Mouse (Mus musculus) cerebellum, adult 2 months (tissue): ENCODE measurements around the gene Slc39a5. TPM values are rescaled to one million over a fixed set of nuclear protein-coding genes. Genes with fewer than 3 reads are reported as not detected.

ENCODE experiments used
- DNase-seq, 2 experiments: peaks; one replicate each; pipeline ENCODE4 v3.0.0; 2021
- H3K27ac ChIP-seq: fragments of 200-500 bp; 2 replicates; pipeline ENCODE4 v1.5.1; 2012; ENCODE audit warnings: low read length, control low read depth, inconsistent platforms; ENCODE audit not compliant: insufficient read depth
- H3K27me3 ChIP-seq: fragments of 200-500 bp; 2 replicates; pipeline ENCODE4 v1.6.1; 2012; ENCODE audit warnings: inconsistent platforms, mild to moderate bottlenecking, low read length, moderate library complexity; ENCODE audit not compliant: control insufficient read depth, insufficient read depth
- H3K4me1 ChIP-seq: fragments of 200-500 bp; 2 replicates; pipeline ENCODE4 v1.6.1; 2011; ENCODE audit warnings: low read length; ENCODE audit not compliant: control insufficient read depth, insufficient read depth
- H3K4me3 ChIP-seq: fragments of 200-500 bp; replicated peaks from 2 replicates; pipeline ENCODE3; 2011; ENCODE audit warnings: mild to moderate bottlenecking, low read depth, low read length, control low read depth; ENCODE audit not compliant: insufficient read depth
- CTCF ChIP-seq: fragments of 200-500 bp; IDR thresholded peaks from 2 replicates; pipeline ENCODE4 v1.5.1; 2011; ENCODE audit warnings: low read depth, mild to moderate bottlenecking, control low read depth, low read length, moderate library complexity, borderline replicate concordance; ENCODE audit not compliant: insufficient read depth
- POLR2A ChIP-seq: fragments of 200-500 bp; IDR thresholded peaks from 2 replicates; pipeline ENCODE4 v1.6.1; 2011; ENCODE audit warnings: low read length, control low read depth, borderline replicate concordance; ENCODE audit not compliant: insufficient read depth
- WGBS: fragments of 180-500 bp; shearing (Covaris S2); methylation state at CpG from one replicate; pipeline ENCODE4 v1.1.7; 2018; 5-methylcytosine and 5-hydroxymethylcytosine counted together
- polyA plus RNA-seq: library from polyadenylated mRNA; depleted of rRNA; stranded (reverse); fragments of >200 nt; gene quantifications from 2 replicates; pipeline ENCODE4 v1.2.3, GENCODE M21; 2012

Gene Slc39a5
- polyA plus RNA-seq, 1 experiment: not detected

DNA sequence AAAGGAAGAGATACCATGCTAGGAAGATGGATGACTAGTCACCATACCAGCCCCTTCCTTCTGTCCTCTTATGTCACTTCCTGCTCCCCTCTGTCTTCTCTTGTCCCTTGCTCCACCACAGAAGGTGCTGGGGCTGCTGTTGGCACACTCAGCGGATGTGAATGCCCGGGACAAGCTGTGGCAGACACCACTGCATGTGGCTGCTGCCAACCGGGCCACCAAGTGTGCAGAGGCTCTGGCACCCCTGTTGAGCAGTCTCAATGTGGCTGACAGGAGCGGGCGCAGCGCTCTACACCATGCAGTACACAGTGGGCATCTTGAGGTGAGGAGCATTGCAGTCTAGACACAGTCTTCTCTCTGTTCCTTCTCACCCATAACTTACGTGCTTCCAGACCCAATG is 21.8 kb downstream of the Slc39a5 start:
- DNase-seq: peak in 1 of 2 experiments; percentile 41
- Histone ChIP-seq H3K27ac (no peak overlapping the region), H3K27me3 (no peaks in the 10 kb centered on the region), H3K4me1 (peaks cover 15% of the 10 kb centered on the region), H3K4me3 (no peak overlapping the region)
- TF ChIP-seq CTCF: no peak
- TF ChIP-seq POLR2A: no peak
- WGBS: 17% methylated on average over 7 of the region's 7 CpGs

DNA sequence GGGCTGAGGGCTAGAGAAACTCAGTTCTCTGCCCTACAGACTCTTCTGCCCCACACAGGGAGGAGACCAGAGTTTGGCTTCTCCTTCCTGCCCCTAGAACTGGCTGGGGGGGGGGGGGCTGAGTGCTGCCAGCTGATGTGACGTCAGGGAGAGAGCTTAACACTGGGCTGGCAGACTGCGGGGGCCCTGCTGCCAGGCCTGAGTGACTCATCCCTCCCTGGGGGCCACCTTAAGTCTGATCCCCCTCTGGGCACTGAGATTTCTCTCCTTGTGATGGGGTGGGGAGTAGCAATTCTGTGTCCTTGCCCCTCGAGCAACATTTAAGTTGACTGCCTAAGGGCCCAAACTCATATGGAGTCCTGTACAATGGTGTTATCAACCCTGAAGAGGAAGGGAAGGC is 22.6 kb downstream of the Slc39a5 start:
- Histone ChIP-seq H3K4me1 (peaks cover 15% of the 10 kb centered on the region), H3K27ac (peak overlapping the region; percentile 45; the same call in 1 of the 2 replicates), H3K4me3 (peak overlapping the region; percentile 15), H3K27me3 (no peaks in the 10 kb centered on the region)
- no peak for TF ChIP-seq CTCF
- TF ChIP-seq POLR2A: no peak
- peak in 1 of 2 experiments; percentile 51 for DNase-seq
- 17% methylated on average over 3 of the region's 3 CpGs for WGBS

- TF ChIP-seq CTCF (no peak), POLR2A (no peak)
- Histone ChIP-seq H3K4me3 (peak overlapping the region; percentile 95), H3K4me1 (peaks cover 15% of the 10 kb centered on the region), H3K27ac (peak overlapping the region; percentile 45; the same call in 1 of the 2 replicates), H3K27me3 (no peaks in the 10 kb centered on the region)
- 32% methylated on average over 14 of the region's 14 CpGs for whole genome bisulfite sequencing
- no peak for DNase-seq
Measured at GRCm38 (mm10) chr10:128377940-128378448, 23.0 kb downstream of the Slc39a5 start.

DNA sequence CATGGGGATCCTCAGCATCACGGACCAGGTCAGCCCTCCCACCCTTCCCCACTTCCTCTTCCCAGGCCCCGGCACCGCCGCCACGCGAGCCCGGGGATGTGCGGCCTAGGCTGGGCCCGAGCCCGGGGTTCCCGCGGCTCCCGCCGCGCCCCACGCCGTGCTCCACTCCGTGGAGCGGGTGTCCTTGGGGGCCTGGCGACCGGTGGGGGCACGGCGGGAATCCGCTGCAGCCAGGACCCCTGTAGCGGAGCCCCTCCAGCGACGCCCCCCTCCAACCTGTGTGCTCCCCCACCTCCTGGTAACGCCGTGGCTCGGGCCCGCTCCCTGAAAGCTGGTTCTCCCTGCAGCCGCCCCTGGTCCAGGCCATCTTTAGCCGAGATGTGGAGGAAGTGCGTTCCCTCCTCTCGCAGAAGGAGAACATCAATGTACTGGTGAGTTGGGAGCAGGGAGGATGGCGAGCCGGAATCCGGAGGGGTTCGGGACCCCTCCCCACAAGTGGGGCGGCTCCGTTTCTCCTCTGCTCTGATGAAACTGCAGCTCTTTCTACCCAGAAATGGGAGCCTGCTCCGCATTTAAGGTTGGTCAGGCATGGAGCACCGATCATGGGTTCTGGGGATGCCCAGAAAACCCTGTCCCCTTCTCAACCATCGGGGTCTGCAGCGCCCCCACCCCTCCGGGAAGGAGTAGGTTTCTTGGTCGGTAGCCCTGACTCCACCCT is 23.6 kb downstream of the Slc39a5 start:
- H3K27ac ChIP-seq: peak overlapping the region; percentile 45; the same call in 1 of the 2 replicates
- no peaks in the 10 kb centered on the region for H3K27me3 ChIP-seq
- DNase-seq: no peak
- TF ChIP-seq POLR2A (no peak), CTCF (no peak)
- peaks cover 15% of the 10 kb centered on the region for H3K4me1 ChIP-seq
- peak overlapping the region; percentile 95 for H3K4me3 ChIP-seq
- WGBS: under 1% methylated on average over 47 of the region's 47 CpGs

DNA sequence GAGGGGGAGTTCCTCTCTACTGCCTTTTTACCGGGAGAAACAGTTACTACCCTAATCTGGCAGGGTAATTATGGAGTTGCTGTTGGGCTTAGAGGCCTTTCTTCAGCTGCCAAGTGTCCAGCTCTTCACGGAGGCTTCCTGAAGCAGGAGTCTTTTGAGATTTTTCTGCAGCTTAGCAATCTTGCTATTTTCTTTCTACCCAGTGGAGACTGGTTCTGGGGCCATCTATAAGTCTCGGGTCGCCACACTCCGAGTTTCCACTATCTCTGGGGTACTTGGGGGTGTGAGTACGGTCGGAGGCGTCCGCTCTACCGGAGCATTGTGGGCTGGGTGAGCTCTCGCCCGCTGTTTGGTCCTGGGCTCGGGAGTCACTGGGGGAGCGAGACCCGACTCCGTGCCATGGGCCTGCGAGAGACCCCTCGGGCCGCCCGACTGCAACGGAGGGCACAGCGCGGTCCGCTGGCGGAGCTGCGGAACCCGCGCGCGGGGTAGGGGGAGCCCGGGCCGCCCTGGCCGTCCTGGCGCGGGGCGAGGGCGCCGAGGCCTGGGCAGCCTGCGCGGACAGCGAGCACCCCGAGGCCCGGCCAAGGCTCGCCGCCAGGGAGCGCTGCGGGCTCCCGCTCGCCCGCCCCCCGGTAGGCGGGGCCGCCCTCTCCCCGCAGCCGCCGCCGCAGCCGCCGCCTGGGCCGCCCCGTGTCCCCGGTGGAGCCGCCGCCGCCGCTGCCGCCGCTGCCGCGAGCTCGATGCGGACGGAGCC is 24.4 kb downstream of the Slc39a5 start, which contains the start of gene Ankrd52:
Gene Ankrd52 (plus strand): TSS at position 661 of the 757 bp plus-strand sequence.
- H3K4me1 ChIP-seq: peaks cover 15% of the 10 kb centered on the region
- H3K27me3 ChIP-seq: no peaks in the 10 kb centered on the region
- DNase-seq: peak; percentile 88 to 90
- TF ChIP-seq CTCF (peak; percentile 42; the same call in 1 of the 2 replicates), POLR2A (peak; percentile 43; the same call in 1 of the 2 replicates)
- H3K4me3 ChIP-seq: peak within 1 kb of the TSS; percentile 95
- peak within 1 kb of the TSS; percentile 100 for H3K27ac ChIP-seq
- 1% methylated on average over 57 of the region's 73 CpGs for WGBS

DNA sequence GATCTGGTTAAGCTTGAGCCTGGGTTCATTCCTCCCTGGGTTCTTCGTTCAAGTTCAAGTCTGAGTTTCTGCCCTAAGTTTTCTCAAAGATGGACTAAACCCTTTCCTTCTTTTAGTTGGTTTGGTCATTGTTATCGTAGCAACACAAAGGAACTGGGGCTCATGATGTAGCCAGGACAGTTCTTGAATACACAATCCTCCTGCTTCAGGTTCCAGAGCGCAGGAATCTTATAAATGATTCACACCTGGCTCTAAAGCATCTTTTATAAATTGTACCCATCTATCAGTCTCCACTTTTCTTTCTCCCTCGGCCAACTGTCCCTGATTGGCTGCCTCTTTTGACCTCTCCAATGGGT is 25.0 kb downstream of the Slc39a5 start:
- Histone ChIP-seq H3K27me3 (no peaks in the 10 kb centered on the region), H3K27ac (peak overlapping the region; percentile 100), H3K4me1 (peaks cover 15% of the 10 kb centered on the region), H3K4me3 (peak overlapping the region; percentile 64)
- DNase-seq: no peak
- no peak for TF ChIP-seq POLR2A
- no peak for TF ChIP-seq CTCF
- WGBS: 45% methylated on average over 4 of the region's 4 CpGs

- Histone ChIP-seq H3K4me3 (no peak overlapping the region), H3K27ac (no peak overlapping the region), H3K27me3 (no peaks in the 10 kb centered on the region), H3K4me1 (peaks cover 15% of the 10 kb centered on the region)
- no peak for DNase-seq
- TF ChIP-seq CTCF (peak; percentile 22; the same call in 1 of the 2 replicates), POLR2A (no peak)
- WGBS: 78% methylated on average over 6 of the region's 6 CpGs
Measured at GRCm38 (mm10) chr10:128374393-128374792, 26.6 kb downstream of the Slc39a5 start.
